In genomic region chr2:30205255-30205628, GRCm38 (mm10) we compare ENCODE assay signal across 9 mouse cellular contexts. TPM values are rescaled to one million over a fixed set of nuclear protein-coding genes. Genes with fewer than 3 reads are reported as not detected.
A peak's percentile ranks its signal among the peaks of the same experiment; 100 is the strongest.
DNase-seq lines count a peak whose midpoint lies in the region; ATAC-seq and TF ChIP-seq lines count a peak whose summit lies in the region.
"Had no signal": no experiment of that assay in that cellular context is flagged by ENCODE, and none has a peak within 500 bp of the region (broad histone marks: within the 10 kb centered on the region; RNA-seq: fewer than 3 reads in every experiment).

No protein-coding gene starts in this region.

- peak overlapping the region; percentile 68 for H3K4me3 ChIP-seq in heart, adult 2 months
- H3K4me3 ChIP-seq in embryonic facial prominence, embryonic 14.5 days (ENCODE audit: low read depth, low read length), result peak overlapping the region; percentile 60
- H3K4me3 ChIP-seq in intestine, postnatal 0 days (ENCODE audit: low read depth, low read length), result peak overlapping the region; percentile 64

- H3K36me3 ChIP-seq in heart, adult 2 months (ENCODE audit: control insufficient read depth, insufficient read depth, low read length), result no peaks in the 10 kb centered on the region
- no peaks in the 10 kb centered on the region for H3K36me3 ChIP-seq in embryonic facial prominence, embryonic 14.5 days (ENCODE audit: control insufficient read depth, insufficient read depth, low read length)
- no peaks in the 10 kb centered on the region for H3K36me3 ChIP-seq in intestine, postnatal 0 days (ENCODE audit: control insufficient read depth, insufficient read depth)

- 0% methylated on average over 13 of the region's 13 CpGs for WGBS in heart, adult 2 months
- 2% methylated on average over 13 of the region's 13 CpGs for WGBS in embryonic facial prominence, embryonic 14.5 days
- WGBS in intestine, postnatal 0 days, result under 1% methylated on average over 13 of the region's 13 CpGs

- H3K79me2 ChIP-seq in heart, adult 2 months (replicated peaks; ENCODE audit: control insufficient read depth, insufficient read depth, low read length), result no peaks in the 10 kb centered on the region; the same call in 1 of the 2 replicates

- no peak for TF ChIP-seq EP300 in heart, adult 2 months (IDR thresholded peaks at IDR 0.05; ENCODE audit: insufficient read depth, low read depth, low read length)

- TF ChIP-seq CTCF in heart, adult 2 months (IDR thresholded peaks at IDR 0.05), result no peak
- TF ChIP-seq CTCF in intestine, postnatal 0 days (IDR thresholded peaks at IDR 0.05; ENCODE audit: low read depth), result no peak

- peak; percentile 21 for ATAC-seq in CD4-positive, CD25-positive, alpha-beta regulatory T cell, adult 4 months
- peak; percentile 81 for ATAC-seq in embryonic facial prominence, embryonic 14.5 days (ENCODE audit: low read depth)
- peak; percentile 54 for ATAC-seq in intestine, postnatal 0 days
- ATAC-seq in activated CD4-positive, CD25-positive, alpha-beta regulatory T cell, adult 4 months, result no peak

- TF ChIP-seq POLR2A in heart, adult 2 months (IDR thresholded peaks at IDR 0.05; ENCODE audit: insufficient read depth, low read depth, low read length), result no peak

- peak overlapping the region; percentile 91 for H3K27ac ChIP-seq in heart, adult 2 months
- H3K27ac ChIP-seq in embryonic facial prominence, embryonic 14.5 days (replicated peaks; ENCODE audit: low read depth, low read length), result peak overlapping the region; percentile 63
- peak overlapping the region; percentile 79 for H3K27ac ChIP-seq in intestine, postnatal 0 days (ENCODE audit: low read depth, low read length)

- no peaks in the 10 kb centered on the region for H3K9me3 ChIP-seq in embryonic facial prominence, embryonic 14.5 days (ENCODE audit: control insufficient read depth, low read length)
- H3K9me3 ChIP-seq in intestine, postnatal 0 days (ENCODE audit: control insufficient read depth), result no peaks in the 10 kb centered on the region

- peak overlapping the region; percentile 79 for H3K4me2 ChIP-seq in embryonic facial prominence, embryonic 14.5 days (ENCODE audit: low read depth, low read length)
- H3K4me2 ChIP-seq in intestine, postnatal 0 days (replicated peaks; ENCODE audit: low read depth), result peak overlapping the region; percentile 78

- intact Hi-C loops in heart, adult 2 months (cut with DNase I), result loop anchor here (2.0 kb wide), 1 partner anchor 26 kb away; the partner anchor contains the start of gene Spout1
- intact Hi-C loops in heart, postnatal 10 days (cut with DNase I), result loop anchor here (1.0 kb wide), 1 partner anchor 32 kb away; the partner anchor contains the start of gene Lrrc8a

- H3K4me1 ChIP-seq in heart, adult 2 months (ENCODE audit: control insufficient read depth, insufficient read depth, low read length), result peaks cover 4% of the 10 kb centered on the region
- H3K4me1 ChIP-seq in embryonic facial prominence, embryonic 14.5 days (ENCODE audit: control insufficient read depth, insufficient read depth, low read length), result peaks cover 6% of the 10 kb centered on the region
- H3K4me1 ChIP-seq in intestine, postnatal 0 days (replicated peaks; ENCODE audit: control insufficient read depth, insufficient read depth, low read length), result no peaks in the 10 kb centered on the region

- H3K27me3 ChIP-seq in heart, adult 2 months (ENCODE audit: control insufficient read depth, insufficient read depth, low read length), result no peaks in the 10 kb centered on the region
- no peaks in the 10 kb centered on the region for H3K27me3 ChIP-seq in embryonic facial prominence, embryonic 14.5 days (replicated peaks; ENCODE audit: control insufficient read depth, insufficient read depth, low read length)
- no peaks in the 10 kb centered on the region for H3K27me3 ChIP-seq in intestine, postnatal 0 days (replicated peaks; ENCODE audit: control insufficient read depth, insufficient read depth, low read length)
- H3K27me3 ChIP-seq: Patski had no signal

- DNase-seq in heart, adult 2 months, result no peak
- DNase-seq in heart, postnatal 10 days, result no peak
- peak; percentile 73 for DNase-seq in embryonic facial prominence, embryonic 14.5 days (ENCODE audit: low spot score)
- DNase-seq in lung, postnatal 25 days (ENCODE audit: low spot score), result peak; percentile 62
- DNase-seq in testis, postnatal 14 days (ENCODE audit: low spot score), result peak; percentile 24

- H3K9ac ChIP-seq in heart, adult 2 months (ENCODE audit: low read depth, low read length), result peak overlapping the region; percentile 78
- peak overlapping the region; percentile 69 for H3K9ac ChIP-seq in embryonic facial prominence, embryonic 14.5 days (ENCODE audit: low read depth, low read length)
- peak overlapping the region; percentile 59 for H3K9ac ChIP-seq in intestine, postnatal 0 days (ENCODE audit: low read depth, low read length)

RNA-seq across cellular contexts. Expression of gene Kyat1, which starts 0.4 kb away (rescaled TPM):
- 10 to 100 TPM; 32.1 to 35.7 TPM for total RNA-seq in heart, adult 2 months (2021)
- 57.5 and 68.6 TPM in 2 replicates for polyA plus RNA-seq in heart, adult 2 months (2012; rRNA removed)
- total RNA-seq in heart, postnatal 10 days (2021), result 10 to 100 TPM; 44.5 to 44.6 TPM
- polyA plus RNA-seq in CD4-positive, CD25-positive, alpha-beta regulatory T cell, adult 4 months (2017; shearing (Covaris generic)), result 10 to 100 TPM in 1 of 2 experiments, 1 to 10 TPM in 1; 9.9 to 13.4 TPM
- 8.1 and 8.2 TPM in 2 replicates for polyA plus RNA-seq in embryonic facial prominence, embryonic 14.5 days (2014; fragmentation: Nextera tagmentation; extraction: Ambion mirVana)
- polyA plus RNA-seq in intestine, postnatal 0 days (2015; fragmentation: Nextera tagmentation; extraction: Ambion mirVana), result 17.3 and 20.5 TPM in 2 replicates
- 1 to 10 TPM; 7.0 to 7.7 TPM for polyA plus RNA-seq in activated CD4-positive, CD25-positive, alpha-beta regulatory T cell, adult 4 months (2017; shearing (Covaris generic))

RNA-seq across cellular contexts. Expression of gene Spout1, which starts 27.0 kb away (rescaled TPM):
- 1 to 10 TPM; 5.1 to 5.4 TPM for total RNA-seq in heart, adult 2 months (2021)
- 9.4 and 10.3 TPM in 2 replicates for polyA plus RNA-seq in heart, adult 2 months (2012; rRNA removed)
- 1 to 10 TPM; 7.0 to 7.1 TPM for total RNA-seq in heart, postnatal 10 days (2021)
- polyA plus RNA-seq in CD4-positive, CD25-positive, alpha-beta regulatory T cell, adult 4 months (2017; shearing (Covaris generic)), result 10 to 100 TPM; 30.2 to 50.9 TPM
- 63.8 and 67.8 TPM in 2 replicates for polyA plus RNA-seq in embryonic facial prominence, embryonic 14.5 days (2014; fragmentation: Nextera tagmentation; extraction: Ambion mirVana)
- polyA plus RNA-seq in intestine, postnatal 0 days (2015; fragmentation: Nextera tagmentation; extraction: Ambion mirVana), result 17.3 and 18.7 TPM in 2 replicates
- 10 to 100 TPM; 32.0 to 33.8 TPM for polyA plus RNA-seq in activated CD4-positive, CD25-positive, alpha-beta regulatory T cell, adult 4 months (2017; shearing (Covaris generic))

RNA-seq across cellular contexts. Expression of gene Lrrc8a, which starts 32.3 kb away (rescaled TPM):
- 10 to 100 TPM; 68.2 to 83.3 TPM for total RNA-seq in heart, adult 2 months (2021)
- 46.4 and 49.1 TPM in 2 replicates for polyA plus RNA-seq in heart, adult 2 months (2012; rRNA removed)
- total RNA-seq in heart, postnatal 10 days (2021), result 10 to 100 TPM; 72.1 to 91.7 TPM
- 10 to 100 TPM; 27.2 to 36.9 TPM for polyA plus RNA-seq in CD4-positive, CD25-positive, alpha-beta regulatory T cell, adult 4 months (2017; shearing (Covaris generic))
- polyA plus RNA-seq in embryonic facial prominence, embryonic 14.5 days (2014; fragmentation: Nextera tagmentation; extraction: Ambion mirVana), result 39.2 and 41.3 TPM in 2 replicates
- 40.4 and 40.5 TPM in 2 replicates for polyA plus RNA-seq in intestine, postnatal 0 days (2015; fragmentation: Nextera tagmentation; extraction: Ambion mirVana)
- polyA plus RNA-seq in activated CD4-positive, CD25-positive, alpha-beta regulatory T cell, adult 4 months (2017; shearing (Covaris generic)), result 10 to 100 TPM; 34.4 to 38.4 TPM

RNA-seq across cellular contexts. Expression of gene Endog, which starts 33.9 kb away (rescaled TPM):
- 10 to 100 TPM; 90.6 to 93.3 TPM for total RNA-seq in heart, adult 2 months (2021)
- 87.4 and 119 TPM in 2 replicates for polyA plus RNA-seq in heart, adult 2 months (2012; rRNA removed)
- total RNA-seq in heart, postnatal 10 days (2021), result 10 to 100 TPM; 59.1 to 60.2 TPM
- polyA plus RNA-seq in CD4-positive, CD25-positive, alpha-beta regulatory T cell, adult 4 months (2017; shearing (Covaris generic)), result 1 to 10 TPM; 1.3 to 2.5 TPM
- 21.9 and 26.5 TPM in 2 replicates for polyA plus RNA-seq in embryonic facial prominence, embryonic 14.5 days (2014; fragmentation: Nextera tagmentation; extraction: Ambion mirVana)
- 56.3 and 59.3 TPM in 2 replicates for polyA plus RNA-seq in intestine, postnatal 0 days (2015; fragmentation: Nextera tagmentation; extraction: Ambion mirVana)
- 1 to 10 TPM; 2.6 to 3.3 TPM for polyA plus RNA-seq in activated CD4-positive, CD25-positive, alpha-beta regulatory T cell, adult 4 months (2017; shearing (Covaris generic))

RNA-seq across cellular contexts. Expression of gene Gm28035, which starts 35.1 kb away (rescaled TPM):
- total RNA-seq in heart, adult 2 months (2021), result 1 to 10 TPM; 4.6 to 6.0 TPM
- 7.6 and 14.7 TPM in 2 replicates for polyA plus RNA-seq in heart, adult 2 months (2012; rRNA removed)
- total RNA-seq in heart, postnatal 10 days (2021), result 1 to 10 TPM; 1.3 to 2.7 TPM
- polyA plus RNA-seq in CD4-positive, CD25-positive, alpha-beta regulatory T cell, adult 4 months (2017; shearing (Covaris generic)), result under 1 TPM in 1 of 2 experiments, not detected in 1; 0.25 TPM
- 0.06 TPM in 1 of 2 replicates, not detected in the other for polyA plus RNA-seq in embryonic facial prominence, embryonic 14.5 days (2014; fragmentation: Nextera tagmentation; extraction: Ambion mirVana)
- 0.03 and 0.04 TPM in 2 replicates for polyA plus RNA-seq in intestine, postnatal 0 days (2015; fragmentation: Nextera tagmentation; extraction: Ambion mirVana)
- polyA plus RNA-seq in activated CD4-positive, CD25-positive, alpha-beta regulatory T cell, adult 4 months (2017; shearing (Covaris generic)), result not detected

Comparison
In these comparisons a context has a peak if more than half of its experiments do, and no peak if none do; other contexts are left out.
1. DNase-seq: peak in embryonic facial prominence, embryonic 14.5 days (single experiment), lung, postnatal 25 days (single experiment) and testis, postnatal 14 days (single experiment); none in heart, adult 2 months (0 of 2) and heart, postnatal 10 days (0 of 2).
2. Peak in every context shown above with its lines, with median percentiles within 50 percentile points of each other: H3K27ac ChIP-seq, H3K4me3 ChIP-seq and H3K9ac ChIP-seq.